8 mouse cellular contexts compared by ENCODE assay signal in genomic region chr15:93336658-93336924, GRCm38 (mm10). TPM values are rescaled to one million over a fixed set of nuclear protein-coding genes. Genes with fewer than 3 reads are reported as not detected.
A peak's percentile ranks its signal among the peaks of the same experiment; 100 is the strongest.
DNase-seq lines count a peak whose midpoint lies in the region; ATAC-seq and TF ChIP-seq lines count a peak whose summit lies in the region.

No protein-coding gene starts in this region.

- peak overlapping the region; percentile 91; the same call in 1 of the 2 replicates for H3K4me2 ChIP-seq in limb, embryonic 14.5 days (replicated peaks; ENCODE audit: low read depth, low read length, severe bottlenecking)
- H3K4me2 ChIP-seq in stomach, embryonic 15.5 days: peak overlapping the region; percentile 93

- intact Hi-C loops in gastrocnemius, adult 2 months (cut with DNase I): loop anchor here (2.0 to 5.0 kb wide), 2 partner anchors 61 to 62 kb away; partner anchors contain the start of genes Gxylt1, Pphln1 and Zcrb1

- H3K27me3 ChIP-seq in spleen, adult 2 months (ENCODE audit: control insufficient read depth, insufficient read depth, low read length): no peaks in the 10 kb centered on the region
- H3K27me3 ChIP-seq in limb, embryonic 14.5 days (ENCODE audit: control insufficient read depth, insufficient read depth, low read length): no peaks in the 10 kb centered on the region
- H3K27me3 ChIP-seq in stomach, embryonic 15.5 days (replicated peaks): no peaks in the 10 kb centered on the region

- peak overlapping the region; percentile 86 for H3K4me3 ChIP-seq in gastrocnemius, adult 2 months
- peak overlapping the region; percentile 80 for H3K4me3 ChIP-seq in spleen, adult 2 months (ENCODE audit: extremely low read depth, insufficient read depth, insufficient read length)
- H3K4me3 ChIP-seq in limb, embryonic 14.5 days (replicated peaks; ENCODE audit: low read length): peak overlapping the region; percentile 73
- peak overlapping the region; percentile 84 for H3K4me3 ChIP-seq in stomach, embryonic 15.5 days (replicated peaks)

- no peak for ATAC-seq in limb, embryonic 14.5 days (ENCODE audit: low FRiP score, low read depth)
- no peak for ATAC-seq in stomach, embryonic 15.5 days (ENCODE audit: insufficient read depth, low FRiP score, low read depth)

- no peak for TF ChIP-seq POLR2A in spleen, adult 2 months (IDR thresholded peaks at IDR 0.05; ENCODE audit: low read depth, low read length)
- no peak for TF ChIP-seq POLR2A in limb, embryonic 14.5 days (IDR thresholded peaks at IDR 0.05; ENCODE audit: borderline replicate concordance, extremely low read depth, insufficient read depth, insufficient read length)

- H3K36me3 ChIP-seq in spleen, adult 2 months (ENCODE audit: control insufficient read depth, insufficient read depth, low read length): no peaks in the 10 kb centered on the region
- H3K36me3 ChIP-seq in limb, embryonic 14.5 days (ENCODE audit: control insufficient read depth, insufficient read depth, low read length): peaks cover 7% of the 10 kb centered on the region; the same call in 1 of the 2 replicates
- no peaks in the 10 kb centered on the region for H3K36me3 ChIP-seq in stomach, embryonic 15.5 days

- peak overlapping the region; percentile 64 for H3K27ac ChIP-seq in gastrocnemius, adult 2 months
- no peak overlapping the region; the same call in 1 of the 2 replicates for H3K27ac ChIP-seq in spleen, adult 2 months (ENCODE audit: insufficient read depth, low read length)
- peak overlapping the region; percentile 88 for H3K27ac ChIP-seq in limb, embryonic 14.5 days (replicated peaks; ENCODE audit: low read depth, low read length)
- H3K27ac ChIP-seq in stomach, embryonic 15.5 days: peak overlapping the region; percentile 91

- DNase-seq in gastrocnemius, adult 2 months: no peak
- no peak for DNase-seq in gastrocnemius, postnatal 25 days
- no peak for DNase-seq in spleen, adult 2 months (ENCODE audit: low read depth in 1 of 2, low spot score in 2 of 2)
- DNase-seq in spleen, adult 12 weeks (ENCODE audit: low spot score): no peak
- DNase-seq in limb, embryonic 14.5 days (ENCODE audit: low spot score): no peak
- DNase-seq in adipocyte (ENCODE audit: low spot score): no peak
- no peak for DNase-seq in kidney, postnatal 14 days

- H3K9ac ChIP-seq in limb, embryonic 14.5 days (ENCODE audit: low read depth, low read length, severe bottlenecking): peak overlapping the region; percentile 79
- peak overlapping the region; percentile 81 for H3K9ac ChIP-seq in stomach, embryonic 15.5 days

- WGBS in spleen, adult 2 months: 2% methylated on average over 12 of the region's 52 CpGs
- no CpG with 5 or more reads among the region's 52 CpGs for WGBS in limb, embryonic 14.5 days
- WGBS in stomach, embryonic 15.5 days: under 1% methylated on average over 21 of the region's 52 CpGs

- no peak for TF ChIP-seq CTCF in gastrocnemius, adult 2 months (IDR thresholded peaks at IDR 0.05)
- no peak for TF ChIP-seq CTCF in spleen, adult 2 months (IDR thresholded peaks at IDR 0.05; ENCODE audit: extremely low read depth, insufficient read depth, insufficient read length, insufficient replicate concordance)

- H3K9me3 ChIP-seq in limb, embryonic 14.5 days (ENCODE audit: control insufficient read depth, low read length): no peaks in the 10 kb centered on the region
- no peaks in the 10 kb centered on the region for H3K9me3 ChIP-seq in stomach, embryonic 15.5 days

- peaks cover 5% of the 10 kb centered on the region; the same call in 1 of the 2 replicates for H3K4me1 ChIP-seq in spleen, adult 2 months (ENCODE audit: control insufficient read depth, insufficient read depth, insufficient read length)
- no peaks in the 10 kb centered on the region for H3K4me1 ChIP-seq in limb, embryonic 14.5 days (ENCODE audit: control insufficient read depth, insufficient read depth, low read length)
- H3K4me1 ChIP-seq in stomach, embryonic 15.5 days: no peaks in the 10 kb centered on the region

RNA-seq across cellular contexts. Expression of gene Yaf2, which starts 0.1 kb away (rescaled TPM):
- 10 to 100 TPM; 15.3 to 20.0 TPM for total RNA-seq in gastrocnemius, adult 2 months (2021)
- total RNA-seq in gastrocnemius, postnatal 25 days (2021): 10 to 100 TPM; 13.3 to 14.6 TPM
- 12.9 and 19.1 TPM in 2 replicates for polyA plus RNA-seq in spleen, adult 2 months (2012; rRNA removed)
- polyA plus RNA-seq in limb, embryonic 14.5 days (2012; rRNA removed): 39.3 and 41.8 TPM in 2 replicates
- polyA plus RNA-seq in limb, embryonic 14.5 days (2014; fragmentation: Nextera tagmentation; extraction: Ambion mirVana): 58.7 and 60.4 TPM in 2 replicates
- 72.2 and 74.8 TPM in 2 replicates for polyA plus RNA-seq in stomach, embryonic 15.5 days (2015; fragmentation: Nextera tagmentation; extraction: Ambion mirVana)
